Mouse (Mus musculus) CH12.LX (cell line): ENCODE data around the gene Fchsd2. TPM values are rescaled to one million over a fixed set of nuclear protein-coding genes. Genes with fewer than 3 reads are reported as not detected.

Experiments
- DNase-seq: peaks from one replicate; pipeline ENCODE4 v3.0.0-alpha.2; 2013; ENCODE audit errors: extremely low read depth
- H3K27ac ChIP-seq: 2 replicates; pipeline ENCODE4 v1.5.1; 2012; ENCODE audit warnings: low read depth, mild to moderate bottlenecking, control low read depth, moderate library complexity; ENCODE audit not compliant: insufficient read depth
- H3K27me3 ChIP-seq: replicated peaks from 2 replicates; pipeline ENCODE3; 2012; ENCODE audit warnings: inconsistent platforms
- H3K36me3 ChIP-seq, 2 experiments: replicated peaks in 1 of 2; 2 replicates each; pipeline versions ENCODE3 to v1.6.1; 2012; ENCODE audit warnings: inconsistent platforms in 1 of 2, low read length in 1 of 2, mild to moderate bottlenecking in 1 of 2, mixed read lengths in 1 of 2, moderate library complexity in 1 of 2; ENCODE audit not compliant: control insufficient read depth in 1 of 2, insufficient read depth in 1 of 2
- H3K4me1 ChIP-seq, 2 experiments: 2 replicates each; pipeline ENCODE4 v1.6.1; 2012; ENCODE audit warnings: inconsistent platforms in 1 of 2, moderate library complexity in 1 of 2; ENCODE audit not compliant: insufficient read depth in 2 of 2, control insufficient read depth in 1 of 2
- H3K4me2 ChIP-seq: 2 replicates; pipeline ENCODE4 v1.6.1; 2012; ENCODE audit warnings: low read depth, mild to moderate bottlenecking, control low read depth; ENCODE audit not compliant: poor library complexity, insufficient read depth, severe bottlenecking
- H3K4me3 ChIP-seq, 3 experiments: fragments of 150-350 bp in 1 of 3; sonication (generic) in 1 of 3; replicated peaks in 1 of 3; 2 replicates each; pipeline versions ENCODE3 to v1.5.1; 2011 to 2012; ENCODE audit warnings: low read depth in 2 of 3, low read length in 2 of 3, mild to moderate bottlenecking in 2 of 3, moderate library complexity in 2 of 3, control low read depth in 1 of 3, improper control_type of control experiment in 1 of 3, inconsistent platforms in 1 of 3, mixed read lengths in 1 of 3; ENCODE audit not compliant: poor library complexity in 1 of 3
- H3K79me2 ChIP-seq: replicated peaks from 2 replicates; pipeline ENCODE4 v1.6.1; 2012; ENCODE audit warnings: mild to moderate bottlenecking, moderate library complexity; ENCODE audit not compliant: control insufficient read depth, poor library complexity, insufficient read depth, severe bottlenecking; ENCODE audit errors: extremely low read depth
- H3K9ac ChIP-seq: 2 replicates; pipeline ENCODE4 v1.6.1; 2012; ENCODE audit warnings: low read depth, mild to moderate bottlenecking, control low read depth, moderate library complexity; ENCODE audit not compliant: insufficient read depth
- H3K9me3 ChIP-seq: replicated peaks from 2 replicates; pipeline ENCODE3; 2012; ENCODE audit warnings: low read length, inconsistent platforms, mixed read lengths
- CHD1 ChIP-seq: IDR thresholded peaks from 2 replicates; pipeline ENCODE4 v1.6.1; 2012; ENCODE audit warnings: low read depth, low read length, improper control_type of control experiment, inconsistent platforms
- CHD2 ChIP-seq: IDR thresholded peaks from 2 replicates; pipeline ENCODE4 v1.6.1; 2011; ENCODE audit warnings: low read length, improper control_type of control experiment
- CTCF ChIP-seq, 2 experiments: IDR thresholded peaks in 1 of 2; conservative IDR thresholded peaks in 1 of 2; 2 replicates each; pipeline ENCODE4 v1.5.1; 2011 to 2012; ENCODE audit warnings: low read depth in 2 of 2, low read length in 2 of 2, improper control_type of control experiment in 1 of 2, inconsistent platforms in 1 of 2, mild to moderate bottlenecking in 1 of 2, moderate library complexity in 1 of 2
- E2F4 ChIP-seq: IDR thresholded peaks from 2 replicates; pipeline ENCODE4 v1.6.1; 2011; ENCODE audit warnings: low read depth, low read length, improper control_type of control experiment; ENCODE audit not compliant: insufficient replicate concordance
- ELF1 ChIP-seq: IDR thresholded peaks from 2 replicates; pipeline ENCODE4 v1.6.1; 2014; ENCODE audit warnings: low read depth, mild to moderate bottlenecking, inconsistent platforms, low read length, improper control_type of control experiment
- EP300 ChIP-seq: IDR thresholded peaks from 2 replicates; pipeline ENCODE4 v1.6.1; 2011; ENCODE audit warnings: low read length, improper control_type of control experiment
- GABPA ChIP-seq: IDR thresholded peaks from 2 replicates; pipeline ENCODE4 v1.6.1; 2012; ENCODE audit warnings: low read depth, low read length, improper control_type of control experiment, inconsistent platforms; ENCODE audit not compliant: insufficient replicate concordance
- IRF4 ChIP-seq: IDR thresholded peaks from 2 replicates; pipeline ENCODE4 v1.6.1; 2014; ENCODE audit warnings: low read depth, mild to moderate bottlenecking, inconsistent platforms, low read length, improper control_type of control experiment
- KAT2A ChIP-seq: IDR thresholded peaks from 2 replicates; pipeline ENCODE4 v1.6.1; 2012; ENCODE audit warnings: low read length, improper control_type of control experiment, inconsistent platforms; ENCODE audit not compliant: insufficient replicate concordance
- MAX ChIP-seq: IDR thresholded peaks from 2 replicates; pipeline ENCODE4 v1.6.1; 2011; ENCODE audit warnings: low read length, improper control_type of control experiment
- MAZ ChIP-seq: IDR thresholded peaks from 2 replicates; pipeline ENCODE4 v1.6.1; 2012; ENCODE audit warnings: low read depth, mild to moderate bottlenecking, inconsistent platforms, low read length, improper control_type of control experiment, moderate library complexity
- MYC ChIP-seq: IDR thresholded peaks from 2 replicates; pipeline ENCODE4 v1.6.1; 2011; ENCODE audit warnings: low read depth, mild to moderate bottlenecking, improper control_type of control experiment, low read length
- NRF1 ChIP-seq: IDR thresholded peaks from 2 replicates; pipeline ENCODE4 v1.6.1; 2014; ENCODE audit warnings: low read depth, mild to moderate bottlenecking, inconsistent platforms, low read length, improper control_type of control experiment, moderate library complexity
- PAX5 ChIP-seq: IDR thresholded peaks from 2 replicates; pipeline ENCODE4 v1.6.1; 2012; ENCODE audit warnings: low read length, inconsistent platforms, mixed read lengths
- POLR2A ChIP-seq: IDR thresholded peaks from 2 replicates; pipeline ENCODE4 v1.6.1; 2011; ENCODE audit warnings: low read depth, mild to moderate bottlenecking, improper control_type of control experiment, low read length
- POLR2AphosphoS2 ChIP-seq: IDR thresholded peaks from 2 replicates; pipeline ENCODE4 v1.6.1; 2011; ENCODE audit warnings: low read depth, low read length, improper control_type of control experiment
- SMC3 ChIP-seq: IDR thresholded peaks from 2 replicates; pipeline ENCODE4 v1.6.1; 2011; ENCODE audit warnings: low read depth, low read length, improper control_type of control experiment
- TCF12 ChIP-seq: IDR thresholded peaks from 2 replicates; pipeline ENCODE4 v1.6.1; 2014; ENCODE audit warnings: low read depth, mild to moderate bottlenecking, inconsistent platforms, low read length, improper control_type of control experiment
- USF1 ChIP-seq: IDR thresholded peaks from 2 replicates; pipeline ENCODE4 v1.6.1; 2014; ENCODE audit warnings: low read depth, mild to moderate bottlenecking, inconsistent platforms, low read length, improper control_type of control experiment
- ZC3H11A ChIP-seq: IDR thresholded peaks from 2 replicates; pipeline ENCODE4 v1.6.1; 2012; ENCODE audit warnings: low read depth, mild to moderate bottlenecking, inconsistent platforms, low read length, improper control_type of control experiment
- ZKSCAN1 ChIP-seq: IDR thresholded peaks from 2 replicates; pipeline ENCODE4 v1.6.1; 2012; ENCODE audit warnings: low read depth, inconsistent platforms, low read length, improper control_type of control experiment, borderline replicate concordance
- dilution Hi-C: fragments of 300-500 bp; cut with MboI; formaldehyde crosslinking; loops from 2 replicates; pipeline ENCODE4 v1.14.3; 2020; ENCODE audit warnings: low sequenced_read_pairs; ENCODE audit not compliant: extremely low pct_unique_long_range_greater_than_20kb, extremely low pct_ligation_motif_present
- in situ Hi-C: fragments of 300-500 bp; cut with MboI; formaldehyde crosslinking; loops from 3 replicates; pipeline ENCODE4 v1.14.3; 2019; ENCODE audit warnings: low sequenced_read_pairs, low pct_ligation_motif_present, low pct_unique_long_range_greater_than_20kb, mixed read lengths
- polyA plus RNA-seq: library from polyadenylated mRNA; unstranded; fragments of >175 nt; gene quantifications from 2 replicates; pipeline ENCODE4 v1.2.1, GENCODE M21; 2012; ENCODE audit warnings: low read depth; ENCODE audit not compliant: insufficient read length
- total RNA-seq, 2 experiments: library from RNA; depleted of rRNA; stranded (reverse); fragments of 300-350 nt in 1 of 2; fragments of >200 nt in 1 of 2; gene quantifications; 2 replicates each; pipeline ENCODE4 v1.2.3; 2012 to 2014

Fchsd2 gene
- total and polyA plus RNA-seq, 3 experiments: 23.8 to 38.2 (median 25.5) TPM

DNA sequence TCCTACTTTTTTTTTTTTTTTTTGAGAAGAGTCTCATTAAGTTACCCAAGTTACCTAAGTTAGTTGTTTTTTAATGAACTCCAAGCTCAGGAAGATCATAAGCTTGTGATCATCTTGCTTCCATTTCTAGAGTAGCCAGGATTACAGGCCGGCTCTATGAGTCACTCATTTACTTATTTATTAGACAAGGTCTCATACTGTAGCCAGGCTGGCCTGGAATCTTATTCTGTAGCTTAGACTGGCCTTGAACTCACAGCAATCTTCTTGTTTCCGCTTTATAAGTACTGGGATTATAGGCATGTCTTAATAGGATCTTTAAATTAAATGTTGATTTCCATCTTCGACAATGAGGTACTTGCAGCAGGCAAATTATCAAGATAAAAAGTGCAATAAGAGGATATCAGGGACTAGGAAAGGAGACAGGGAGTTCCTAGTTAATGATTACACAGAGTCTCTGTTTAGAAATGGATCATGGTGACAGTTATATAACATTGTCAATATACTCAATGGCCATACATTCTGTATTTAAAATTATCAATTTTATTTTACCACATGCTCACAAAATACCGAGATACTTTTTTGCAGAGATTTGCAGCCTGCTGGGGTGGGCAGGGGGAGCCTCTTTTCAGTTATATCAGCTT, 7.7 kb upstream of the Fchsd2 start:
- Histone ChIP-seq H3K9ac (no peak overlapping the region), H3K27me3 (no peaks in the 10 kb centered on the region), H3K4me1 (peaks cover 8 to 56% of the 10 kb centered on the region in 2 experiments; a peak in 3 of 4 replicates), H3K27ac (no peak overlapping the region), H3K4me2 (no peak overlapping the region)
- DNase-seq: no peak
- no peak for TF ChIP-seq MAX
- no peak for TF ChIP-seq EP300
- no peak for TF ChIP-seq ZKSCAN1
- TF ChIP-seq CTCF (conservative IDR thresholded peaks at IDR 0.05 in 1 of 2, IDR thresholded peaks at IDR 0.05 in 1 of 2; ENCODE audit: low read depth in 2 of 2, low read length in 2 of 2): no peak
- no peak for TF ChIP-seq NRF1
- TF ChIP-seq IRF4: no peak
- TF ChIP-seq E2F4: no peak
- TF ChIP-seq, all 38 proteins: peak for 0
- H3K9me3 ChIP-seq: peaks cover 5% of the 10 kb centered on the region
- in situ Hi-C loops (no loop called here), dilution Hi-C loops (no loop called here)
- no peaks in the 10 kb centered on the region for H3K79me2 ChIP-seq
- H3K4me3 ChIP-seq: no peak overlapping the region
- H3K36me3 ChIP-seq: no peaks in the 10 kb centered on the region

DNA sequence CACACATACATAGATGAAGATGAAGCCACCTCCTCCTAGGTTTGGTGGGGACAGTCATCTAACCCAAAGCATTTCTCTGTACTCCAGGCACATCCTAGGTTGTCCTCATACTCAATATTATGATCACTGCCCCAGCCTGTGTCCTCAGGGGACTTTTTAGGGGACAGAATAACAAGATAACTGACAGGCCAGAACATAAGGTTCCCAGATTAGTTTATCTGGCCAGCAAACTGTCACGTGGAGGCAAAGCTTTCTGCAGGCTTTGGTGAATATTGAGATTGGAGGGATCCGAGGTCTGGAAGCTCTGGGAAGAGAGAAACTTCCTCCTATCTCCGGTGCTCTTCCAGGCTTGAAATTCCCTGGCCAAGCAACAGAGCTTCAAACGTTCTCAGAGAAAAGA, 6.9 kb upstream of the Fchsd2 start:
- Histone ChIP-seq H3K79me2 (no peaks in the 10 kb centered on the region), H3K4me2 (no peak overlapping the region), H3K27me3 (no peaks in the 10 kb centered on the region), H3K36me3 (no peaks in the 10 kb centered on the region), H3K4me1 (peaks cover 8 to 64% of the 10 kb centered on the region in 2 experiments; a peak in 3 of 4 replicates), H3K9ac (no peak overlapping the region), H3K27ac (no peak overlapping the region), H3K4me3 (no peak overlapping the region), H3K9me3 (peaks cover 3% of the 10 kb centered on the region)
- in situ Hi-C loops: no loop called here
- dilution Hi-C loops: no loop called here
- no peak for TF ChIP-seq ZC3H11A
- no peak for TF ChIP-seq CTCF (conservative IDR thresholded peaks at IDR 0.05 in 1 of 2, IDR thresholded peaks at IDR 0.05 in 1 of 2; ENCODE audit: low read depth in 2 of 2, low read length in 2 of 2)
- no peak for TF ChIP-seq USF1
- no peak for TF ChIP-seq PAX5
- no peak for DNase-seq

GRCm38 (mm10) chr7:101088687-101089086, 4.0 kb upstream of the Fchsd2 start:
- H3K27me3 ChIP-seq: no peaks in the 10 kb centered on the region
- H3K9me3 ChIP-seq: no peaks in the 10 kb centered on the region
- H3K79me2 ChIP-seq: no peaks in the 10 kb centered on the region
- no peak overlapping the region for H3K4me3 ChIP-seq
- no peaks in the 10 kb centered on the region for H3K36me3 ChIP-seq
- H3K27ac ChIP-seq: no peak overlapping the region
- TF ChIP-seq ELF1 (no peak), CTCF (conservative IDR thresholded peaks at IDR 0.05 in 1 of 2, IDR thresholded peaks at IDR 0.05 in 1 of 2; ENCODE audit: low read depth in 2 of 2, low read length in 2 of 2) (no peak), ZC3H11A (no peak), EP300 (no peak), MYC (no peak), KAT2A (no peak), POLR2AphosphoS2 (no peak), CHD1 (no peak), ZKSCAN1 (no peak), TCF12 (no peak), USF1 (no peak), IRF4 (no peak), CHD2 (no peak), MAZ (no peak), NRF1 (no peak), POLR2A (no peak), SMC3 (no peak), GABPA (no peak)
- TF ChIP-seq, all 38 proteins: peak for 0
- peaks cover 19 to 90% of the 10 kb centered on the region in 2 experiments for H3K4me1 ChIP-seq
- no peak overlapping the region for H3K9ac ChIP-seq
- H3K4me2 ChIP-seq: no peak overlapping the region
- in situ Hi-C loops: no loop called here
- dilution Hi-C loops: no loop called here
- DNase-seq: no peak
